Mouse (Mus musculus) forebrain, embryonic 11.5 days (tissue): Measurements from ENCODE around the gene Lcn2. TPM values are rescaled to one million over a fixed set of nuclear protein-coding genes. Genes with fewer than 3 reads are reported as not detected.

Source experiments
- ATAC-seq: fragments of 200-750 bp; cut with Nextera tagmentation; replicated peaks from 2 replicates; pipeline ENCODE4 v1.8.0; 2017; ENCODE audit warnings: moderate TSS enrichment; ENCODE audit not compliant: low FRiP score
- DNase-seq: peaks from one replicate; pipeline ENCODE4 v3.0.0-alpha.2; 2017; ENCODE audit warnings: low spot score
- H3K27ac ChIP-seq: fragments of 300-500 bp; sonication (generic); 2 replicates; pipeline ENCODE4 v1.5.1; 2014; ENCODE audit warnings: low read depth, low read length
- H3K27me3 ChIP-seq: fragments of 300-500 bp; sonication (generic); 2 replicates; pipeline ENCODE4 v1.6.1; 2014; ENCODE audit warnings: mild to moderate bottlenecking, low read length, mixed read lengths; ENCODE audit not compliant: control insufficient read depth, insufficient read depth
- H3K36me3 ChIP-seq: fragments of 300-500 bp; sonication (generic); 2 replicates; pipeline ENCODE4 v1.6.1; 2014; ENCODE audit warnings: mild to moderate bottlenecking, low read length, moderate library complexity, mixed read lengths; ENCODE audit not compliant: control insufficient read depth, insufficient read depth
- H3K4me1 ChIP-seq: fragments of 300-500 bp; sonication (generic); replicated peaks from 2 replicates; pipeline ENCODE4 v1.6.1; 2014; ENCODE audit warnings: low read length, mixed read lengths; ENCODE audit not compliant: control insufficient read depth, insufficient read depth
- H3K4me2 ChIP-seq: fragments of 300-500 bp; sonication (generic); 2 replicates; pipeline ENCODE4 v1.6.1; 2014; ENCODE audit warnings: low read depth, mild to moderate bottlenecking, low read length, moderate library complexity, mixed read lengths; ENCODE audit not compliant: severe bottlenecking
- H3K4me3 ChIP-seq: fragments of 300-500 bp; sonication (generic); 2 replicates; pipeline ENCODE4 v1.5.1; 2014; ENCODE audit warnings: low read depth, low read length
- H3K9ac ChIP-seq: fragments of 300-500 bp; sonication (generic); 2 replicates; pipeline ENCODE4 v1.6.1; 2014; ENCODE audit warnings: low read length
- H3K9me3 ChIP-seq: fragments of 300-500 bp; sonication (generic); 2 replicates; pipeline ENCODE4 v1.6.1; 2016; ENCODE audit warnings: low read length, mixed read lengths; ENCODE audit not compliant: control insufficient read depth
- WGBS: fragments of 180-500 bp; shearing (Covaris S2); extraction: QIAGEN DNeasy Blood & Tissue Kit; methylation state at CpG from one replicate; pipeline ENCODE4 v1.1.7; 2014; 5-methylcytosine and 5-hydroxymethylcytosine counted together
- polyA plus RNA-seq: library from polyadenylated mRNA; unstranded; fragments of >200 nt; fragmentation: Nextera tagmentation; extraction: Ambion mirVana; gene quantifications from 2 replicates; pipeline ENCODE4 v1.2.1, GENCODE M21; 2014

Lcn2 gene
- polyA plus RNA-seq, 1 experiment from 2014 or later, result 0.28 TPM

GRCm38 (mm10) chr2:32349625-32350255 lies 38.3 kb downstream of the Lcn2 start:
- WGBS, result 74% methylated on average over 8 of the region's 8 CpGs
- no peak overlapping the region for H3K4me2 ChIP-seq
- no peak overlapping the region for H3K4me3 ChIP-seq
- no peak for ATAC-seq
- H3K36me3 ChIP-seq, result no peaks in the 10 kb centered on the region
- H3K9ac ChIP-seq, result no peak overlapping the region
- H3K27ac ChIP-seq, result no peak overlapping the region
- 0 out of 2 replicates have a peak, but pooled peaks cover 7% of the 10 kb centered on the region for H3K4me1 ChIP-seq
- no peaks in the 10 kb centered on the region for H3K27me3 ChIP-seq
- H3K9me3 ChIP-seq, result no peaks in the 10 kb centered on the region
- DNase-seq, result no peak

GRCm38 (mm10) chr2:32348311-32348710 lies 39.7 kb downstream of the Lcn2 start:
- DNase-seq, result no peak
- no peak overlapping the region for H3K9ac ChIP-seq
- H3K4me1 ChIP-seq, result 0 out of 2 replicates have a peak, but pooled peaks cover 6% of the 10 kb centered on the region
- no peaks in the 10 kb centered on the region for H3K27me3 ChIP-seq
- ATAC-seq, result no peak
- no peaks in the 10 kb centered on the region for H3K36me3 ChIP-seq
- H3K4me2 ChIP-seq, result no peak overlapping the region
- no peak overlapping the region for H3K27ac ChIP-seq
- no peak overlapping the region for H3K4me3 ChIP-seq
- WGBS, result 90% methylated on average over 11 of the region's 11 CpGs
- H3K9me3 ChIP-seq, result no peaks in the 10 kb centered on the region

- H3K9me3 ChIP-seq, result no peaks in the 10 kb centered on the region
- no peak overlapping the region for H3K9ac ChIP-seq
- no peak overlapping the region for H3K27ac ChIP-seq
- 81% methylated on average over 6 of the region's 6 CpGs for WGBS
- no peak overlapping the region for H3K4me2 ChIP-seq
- no peak for DNase-seq
- H3K4me3 ChIP-seq, result no peak overlapping the region
- ATAC-seq, result no peak
- no peaks in the 10 kb centered on the region for H3K36me3 ChIP-seq
- H3K27me3 ChIP-seq, result no peaks in the 10 kb centered on the region
- 0 out of 2 replicates have a peak, but pooled peaks cover 3% of the 10 kb centered on the region for H3K4me1 ChIP-seq
These were observed 41.0 kb downstream of the Lcn2 start for GRCm38 (mm10) chr2:32347019-32347418.

- WGBS, result 65% methylated on average over 14 of the region's 14 CpGs
- Histone ChIP-seq H3K9ac (no peak overlapping the region), H3K27me3 (no peaks in the 10 kb centered on the region), H3K36me3 (no peaks in the 10 kb centered on the region), H3K4me2 (no peak overlapping the region), H3K4me1 (no peaks in the 10 kb centered on the region), H3K27ac (no peak overlapping the region), H3K9me3 (no peaks in the 10 kb centered on the region), H3K4me3 (no peak overlapping the region)
- no peak for ATAC-seq
- DNase-seq, result no peak
These were observed 43.3 kb downstream of the Lcn2 start for GRCm38 (mm10) chr2:32344598-32345321.

GRCm38 (mm10) chr2:32344056-32344455 lies 44.0 kb downstream of the Lcn2 start:
- no peaks in the 10 kb centered on the region for H3K4me1 ChIP-seq
- H3K36me3 ChIP-seq, result no peaks in the 10 kb centered on the region
- WGBS, result 76% methylated on average over 10 of the region's 10 CpGs
- no peak overlapping the region for H3K27ac ChIP-seq
- H3K9me3 ChIP-seq, result no peaks in the 10 kb centered on the region
- no peak overlapping the region for H3K9ac ChIP-seq
- DNase-seq (no peak), ATAC-seq (no peak)
- H3K4me2 ChIP-seq, result no peak overlapping the region
- no peaks in the 10 kb centered on the region for H3K27me3 ChIP-seq
- H3K4me3 ChIP-seq, result no peak overlapping the region

GRCm38 (mm10) chr2:32343351-32343671 lies 44.7 kb downstream of the Lcn2 start:
- H3K36me3 ChIP-seq, result no peaks in the 10 kb centered on the region
- H3K9ac ChIP-seq, result no peak overlapping the region
- ATAC-seq (no peak), DNase-seq (no peak)
- H3K9me3 ChIP-seq, result no peaks in the 10 kb centered on the region
- H3K27ac ChIP-seq, result no peak overlapping the region
- H3K4me3 ChIP-seq, result no peak overlapping the region
- no peak overlapping the region for H3K4me2 ChIP-seq
- no peaks in the 10 kb centered on the region for H3K27me3 ChIP-seq
- no peaks in the 10 kb centered on the region for H3K4me1 ChIP-seq
- 91% methylated on average over 2 of the region's 2 CpGs for WGBS

- no peak for DNase-seq
- H3K9me3 ChIP-seq, result no peaks in the 10 kb centered on the region
- ATAC-seq, result no peak
- H3K4me3 ChIP-seq, result no peak overlapping the region
- H3K27me3 ChIP-seq, result no peaks in the 10 kb centered on the region
- H3K4me2 ChIP-seq, result no peak overlapping the region
- H3K36me3 ChIP-seq, result no peaks in the 10 kb centered on the region
- H3K4me1 ChIP-seq, result no peaks in the 10 kb centered on the region
- no peak overlapping the region; the same call in 1 of the 2 replicates for H3K9ac ChIP-seq
- no peak overlapping the region for H3K27ac ChIP-seq
- WGBS, result 76% methylated on average over 6 of the region's 6 CpGs
These were observed 45.3 kb downstream of the Lcn2 start for GRCm38 (mm10) chr2:32342539-32343350.

GRCm38 (mm10) chr2:32342039-32342438 lies 46.0 kb downstream of the Lcn2 start:
- no peak overlapping the region for H3K4me3 ChIP-seq
- no peak overlapping the region for H3K27ac ChIP-seq
- DNase-seq, result no peak
- WGBS, result 89% methylated on average over 4 of the region's 4 CpGs
- no peak for ATAC-seq
- H3K4me1 ChIP-seq, result no peaks in the 10 kb centered on the region
- H3K4me2 ChIP-seq, result no peak overlapping the region
- H3K9ac ChIP-seq, result no peak overlapping the region
- H3K36me3 ChIP-seq, result no peaks in the 10 kb centered on the region
- no peaks in the 10 kb centered on the region for H3K9me3 ChIP-seq
- H3K27me3 ChIP-seq, result no peaks in the 10 kb centered on the region
